ENCODE assay signal across 9 mouse cellular contexts in genomic region chr1:163910343-163910742, GRCm38 (mm10). TPM values are rescaled to one million over a fixed set of nuclear protein-coding genes. Genes with fewer than 3 reads are reported as not detected.
A peak's percentile ranks its signal among the peaks of the same experiment; 100 is the strongest.
DNase-seq lines count a peak whose midpoint lies in the region; ATAC-seq and TF ChIP-seq lines count a peak whose summit lies in the region.
"Had no signal": no experiment of that assay in that cellular context is flagged by ENCODE, and none has a peak within 500 bp of the region (broad histone marks: within the 10 kb centered on the region; RNA-seq: fewer than 3 reads in every experiment).

No protein-coding gene starts in this region.

- H3K27me3 ChIP-seq in liver, adult 2 months (ENCODE audit: control insufficient read depth, insufficient read depth, low read length), result no peaks in the 10 kb centered on the region
- H3K27me3 ChIP-seq in midbrain, embryonic 16.5 days (ENCODE audit: control insufficient read depth, insufficient read depth, low read depth, low read length), result no peaks in the 10 kb centered on the region
- H3K27me3 ChIP-seq: heart, embryonic 13.5 days had no signal

- TF ChIP-seq POLR2A in liver, adult 2 months (IDR thresholded peaks at IDR 0.05; ENCODE audit: extremely low read depth, insufficient read depth, low read length), result no peak

- ATAC-seq in inflammation-experienced regulatory T-cells, adult 6 months, result peak; percentile 71
- peak; percentile 66; the same call in 1 of the 2 replicates for ATAC-seq in midbrain, embryonic 16.5 days

- WGBS in liver, adult 2 months, result 0% methylated on average over 2 of the region's 2 CpGs
- WGBS in midbrain, embryonic 16.5 days, result 13% methylated on average over 2 of the region's 2 CpGs

- TF ChIP-seq CTCF in liver, adult 2 months (IDR thresholded peaks at IDR 0.05; ENCODE audit: low read depth, low read length), result peak; percentile 22; the same call in 1 of the 2 replicates

- H3K4me1 ChIP-seq in liver, adult 2 months (ENCODE audit: control insufficient read depth, insufficient read depth, low read length), result no peaks in the 10 kb centered on the region
- H3K4me1 ChIP-seq in midbrain, embryonic 16.5 days (ENCODE audit: control insufficient read depth, insufficient read depth, low read length), result no peaks in the 10 kb centered on the region
- H3K4me1 ChIP-seq: heart, embryonic 13.5 days had no signal

- no peaks in the 10 kb centered on the region for H3K79me2 ChIP-seq in liver, adult 2 months (ENCODE audit: control insufficient read depth, insufficient read depth, low read length)

- H3K9me3 ChIP-seq in midbrain, embryonic 16.5 days (replicated peaks; ENCODE audit: control insufficient read depth, low read length, poor library complexity, severe bottlenecking), result no peaks in the 10 kb centered on the region
- H3K9me3 ChIP-seq: heart, embryonic 13.5 days had no signal

- no peak overlapping the region for H3K4me2 ChIP-seq in midbrain, embryonic 16.5 days (ENCODE audit: low read length)
- H3K4me2 ChIP-seq: heart, embryonic 13.5 days had no signal

- H3K36me3 ChIP-seq in liver, adult 2 months (ENCODE audit: control insufficient read depth, insufficient read depth, low read length), result no peaks in the 10 kb centered on the region
- no peaks in the 10 kb centered on the region for H3K36me3 ChIP-seq in midbrain, embryonic 16.5 days (ENCODE audit: control insufficient read depth, insufficient read depth, low read length)
- H3K36me3 ChIP-seq: heart, embryonic 13.5 days had no signal

- no peak overlapping the region for H3K27ac ChIP-seq in liver, adult 2 months (replicated peaks; ENCODE audit: insufficient read depth, low read depth, low read length)
- no peak overlapping the region for H3K27ac ChIP-seq in midbrain, embryonic 16.5 days (ENCODE audit: low read length)
- H3K27ac ChIP-seq: heart, embryonic 13.5 days had no signal

- H3K4me3 ChIP-seq in liver, adult 2 months (ENCODE audit: insufficient read depth, low read depth, low read length), result no peak overlapping the region
- no peak overlapping the region for H3K4me3 ChIP-seq in midbrain, embryonic 16.5 days (ENCODE audit: low read depth, low read length)
- H3K4me3 ChIP-seq: heart, embryonic 13.5 days had no signal

- DNase-seq in adrenal gland, postnatal 14 days, result peak; percentile 54
- no peak for DNase-seq in adrenal gland, adult 8-10 months
- DNase-seq in liver, adult 2 months (ENCODE audit: extremely low read depth, low read depth, low spot score), result peak; percentile 59
- DNase-seq in liver, result no peak
- peak; percentile 65 for DNase-seq in embryo, embryonic 11 days
- DNase-seq in gastrocnemius, postnatal 10 days, result no peak

- no peak overlapping the region for H3K9ac ChIP-seq in liver, adult 2 months (ENCODE audit: low read depth, low read length)
- H3K9ac ChIP-seq in midbrain, embryonic 16.5 days (ENCODE audit: low read depth, low read length), result no peak overlapping the region
- H3K9ac ChIP-seq: heart, embryonic 13.5 days had no signal

RNA-seq across cellular contexts. Expression of gene Scyl3, which starts 18.6 kb away (rescaled TPM):
- total RNA-seq in adrenal gland, postnatal 14 days (2021), result 17.2 and 21.4 TPM in 2 replicates
- 10 to 100 TPM; 17.4 to 29.5 (median 23.7) TPM for total RNA-seq in adrenal gland, adult 8-10 months (2022)
- 8.8 and 9.6 TPM in 2 replicates for total RNA-seq in liver, adult 2 months (2014; rRNA removed)
- polyA plus RNA-seq in liver, adult 2 months (2012; rRNA removed), result 6.1 and 7.0 TPM in 2 replicates
- 10 to 100 TPM; 20.6 to 24.9 (median 24.9) TPM for polyA plus RNA-seq in inflammation-experienced regulatory T-cells, adult 6 months (2017; shearing (Covaris generic))
- polyA plus RNA-seq in midbrain, embryonic 16.5 days (2015; fragmentation: Nextera tagmentation; extraction: Ambion mirVana), result 13.0 and 16.7 TPM in 2 replicates
- 1 to 10 TPM; 5.7 to 7.9 TPM for total RNA-seq in gastrocnemius, postnatal 10 days (2021)

Comparison
In these comparisons a context has a peak if more than half of its experiments do, and no peak if none do; other contexts are left out.
1. DNase-seq: peak in adrenal gland, postnatal 14 days (single experiment), liver, adult 2 months (single experiment) and embryo, embryonic 11 days (single experiment); none in adrenal gland, adult 8-10 months (single experiment), liver (single experiment) and gastrocnemius, postnatal 10 days (single experiment).